Mouse (Mus musculus) hindbrain, embryonic 16.5 days (tissue): ENCODE data around the gene Qser1. TPM values are rescaled to one million over a fixed set of nuclear protein-coding genes. Genes with fewer than 3 reads are reported as not detected.
A peak's percentile ranks its signal among the peaks of the same experiment; 100 is the strongest.
"Not testable (repeated sequence)": the region's sequence is repeated elsewhere in the genome, so short reads cannot be mapped to it uniquely, and the experiment has no call there.

Experiments used
- ATAC-seq: fragments of 200-750 bp; cut with Nextera tagmentation; 2 replicates; pipeline ENCODE4 v1.8.0; 2017; ENCODE audit warnings: moderate TSS enrichment, moderate library complexity
- H3K27ac ChIP-seq: fragments of 300-500 bp; sonication (generic); 2 replicates; pipeline ENCODE4 v1.5.1; 2014; ENCODE audit warnings: low read depth, mild to moderate bottlenecking, control low read depth, low read length, moderate library complexity
- H3K27me3 ChIP-seq: fragments of 300-500 bp; sonication (generic); replicated peaks from 2 replicates; pipeline ENCODE4 v1.6.1; 2014; ENCODE audit warnings: low read length; ENCODE audit not compliant: control insufficient read depth, insufficient read depth
- H3K36me3 ChIP-seq: fragments of 300-500 bp; sonication (generic); 2 replicates; pipeline ENCODE4 v1.6.1; 2014; ENCODE audit warnings: mild to moderate bottlenecking, low read length, moderate library complexity, mixed read lengths; ENCODE audit not compliant: control insufficient read depth, insufficient read depth
- H3K4me1 ChIP-seq: fragments of 300-500 bp; sonication (generic); 2 replicates; pipeline ENCODE4 v1.6.1; 2014; ENCODE audit warnings: low read depth, low read length; ENCODE audit not compliant: control insufficient read depth, insufficient read depth
- H3K4me2 ChIP-seq: fragments of 300-500 bp; sonication (generic); 2 replicates; pipeline ENCODE4 v1.6.1; 2014; ENCODE audit warnings: mild to moderate bottlenecking, low read length, control low read depth, moderate library complexity
- H3K4me3 ChIP-seq: fragments of 300-500 bp; sonication (generic); 2 replicates; pipeline ENCODE4 v1.5.1; 2014; ENCODE audit warnings: mild to moderate bottlenecking, low read length, control low read depth, moderate library complexity
- H3K9ac ChIP-seq: fragments of 300-500 bp; sonication (generic); 2 replicates; pipeline ENCODE4 v1.6.1; 2014; ENCODE audit warnings: low read depth, mild to moderate bottlenecking, control low read depth, low read length, moderate library complexity
- H3K9me3 ChIP-seq: fragments of 300-500 bp; sonication (generic); 2 replicates; pipeline ENCODE4 v1.6.1; 2014; ENCODE audit warnings: mild to moderate bottlenecking, low read length, moderate library complexity; ENCODE audit not compliant: control insufficient read depth
- WGBS: fragments of 180-500 bp; shearing (Covaris S2); extraction: QIAGEN DNeasy Blood & Tissue Kit; methylation state at CpG from one replicate; pipeline ENCODE4 v1.1.7; 2014; 5-methylcytosine and 5-hydroxymethylcytosine counted together
- polyA plus RNA-seq: library from polyadenylated mRNA; unstranded; fragments of >200 nt; fragmentation: Nextera tagmentation; extraction: Ambion mirVana; gene quantifications from 2 replicates; pipeline ENCODE4 v1.2.1, GENCODE M21; 2015

The Qser1 gene
- polyA plus RNA-seq, 1 experiment from 2014 or later = 5.3 TPM

DNA sequence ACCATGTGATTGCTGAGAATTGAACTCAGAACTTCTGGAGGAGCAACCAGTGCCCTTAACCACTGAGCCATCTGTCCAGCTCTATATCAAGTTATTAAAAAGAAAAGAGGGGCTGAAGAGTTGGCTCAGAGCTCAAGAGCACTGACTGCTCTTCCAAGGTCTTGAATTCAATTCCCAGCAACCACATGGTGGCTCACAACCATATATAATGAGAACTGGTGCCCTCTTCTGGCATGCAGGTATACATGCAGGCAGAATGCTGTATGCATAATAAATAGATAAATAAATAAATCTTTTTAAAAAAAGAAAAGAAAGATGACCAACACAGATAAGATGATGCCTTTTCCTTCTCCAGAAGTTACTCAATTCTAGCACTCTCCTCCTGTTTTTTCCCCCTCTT, 24.4 kb upstream of the Qser1 start:
- Histone ChIP-seq H3K27ac (no peak overlapping the region), H3K9ac (no peak overlapping the region), H3K36me3 (no peaks in the 10 kb centered on the region), H3K4me3 (no peak overlapping the region), H3K4me1 (no peaks in the 10 kb centered on the region), H3K27me3 (no peaks in the 10 kb centered on the region), H3K4me2 (no peak overlapping the region), H3K9me3 (no peaks in the 10 kb centered on the region)
- no peak for ATAC-seq

DNA sequence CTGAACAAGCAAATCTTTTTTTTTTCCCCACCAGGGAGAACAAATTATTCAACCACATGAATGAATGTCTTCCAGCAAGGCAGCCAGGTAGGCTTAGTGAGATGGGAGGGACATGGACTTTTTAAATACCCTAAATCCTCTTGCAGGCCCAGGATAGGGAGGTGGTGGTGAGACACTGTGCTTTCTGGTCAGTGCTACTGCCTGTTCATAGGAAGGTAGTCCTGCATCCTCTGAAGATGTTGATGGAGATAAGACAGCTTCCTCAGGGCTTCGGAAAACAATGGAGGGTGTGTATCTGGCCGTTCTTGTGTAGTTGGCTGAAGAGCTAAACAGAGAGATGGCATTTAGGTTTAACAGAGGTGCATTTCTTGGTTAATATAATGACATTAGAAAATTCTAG, 15.9 kb upstream of the Qser1 start:
- Histone ChIP-seq H3K27ac (no peak overlapping the region), H3K9ac (no peak overlapping the region), H3K36me3 (no peaks in the 10 kb centered on the region), H3K4me2 (no peak overlapping the region), H3K4me1 (no peaks in the 10 kb centered on the region), H3K9me3 (no peaks in the 10 kb centered on the region), H3K4me3 (no peak overlapping the region), H3K27me3 (no peaks in the 10 kb centered on the region)
- ATAC-seq = no peak
- 83% methylated on average over 2 of the region's 2 CpGs for WGBS

GRCm38 (mm10) chr2:104826191-104826590, 9.6 kb upstream of the Qser1 start:
- Histone ChIP-seq H3K4me2 (no peak overlapping the region), H3K9me3 (no peaks in the 10 kb centered on the region), H3K27ac (no peak overlapping the region), H3K27me3 (no peaks in the 10 kb centered on the region), H3K9ac (no peak overlapping the region), H3K36me3 (no peaks in the 10 kb centered on the region), H3K4me1 (no peaks in the 10 kb centered on the region), H3K4me3 (no peak overlapping the region)
- 88% methylated on average over 4 of the region's 4 CpGs for WGBS
- no peak for ATAC-seq

DNA sequence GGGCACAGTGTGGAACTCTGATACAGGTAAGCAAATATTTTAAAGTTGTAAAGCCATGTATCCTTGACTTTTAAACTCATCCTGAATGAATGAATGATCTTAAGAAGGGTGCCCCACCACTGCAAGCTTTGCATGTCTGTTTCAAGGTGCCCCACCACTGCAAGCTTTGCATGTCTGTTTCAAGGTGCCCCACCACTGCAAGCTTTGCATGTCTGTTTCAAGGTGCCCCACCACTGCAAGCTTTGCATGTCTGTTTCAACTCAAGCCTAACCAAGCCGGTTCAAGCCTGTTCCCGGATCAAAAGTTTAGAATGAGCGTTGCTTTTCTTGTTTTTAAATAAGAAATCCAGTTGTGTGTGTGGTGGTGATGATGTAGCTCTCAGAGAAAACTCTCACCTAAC, 2.2 kb upstream of the Qser1 start:
- not testable (repeated sequence) for H3K27ac ChIP-seq, H3K27me3 ChIP-seq, H3K9ac ChIP-seq, H3K4me2 ChIP-seq, ATAC-seq, H3K4me3 ChIP-seq, H3K9me3 ChIP-seq, H3K36me3 ChIP-seq
- 92% methylated on average over 3 of the region's 3 CpGs for WGBS
- peaks cover 18% of the 10 kb centered on the region for H3K4me1 ChIP-seq

DNA sequence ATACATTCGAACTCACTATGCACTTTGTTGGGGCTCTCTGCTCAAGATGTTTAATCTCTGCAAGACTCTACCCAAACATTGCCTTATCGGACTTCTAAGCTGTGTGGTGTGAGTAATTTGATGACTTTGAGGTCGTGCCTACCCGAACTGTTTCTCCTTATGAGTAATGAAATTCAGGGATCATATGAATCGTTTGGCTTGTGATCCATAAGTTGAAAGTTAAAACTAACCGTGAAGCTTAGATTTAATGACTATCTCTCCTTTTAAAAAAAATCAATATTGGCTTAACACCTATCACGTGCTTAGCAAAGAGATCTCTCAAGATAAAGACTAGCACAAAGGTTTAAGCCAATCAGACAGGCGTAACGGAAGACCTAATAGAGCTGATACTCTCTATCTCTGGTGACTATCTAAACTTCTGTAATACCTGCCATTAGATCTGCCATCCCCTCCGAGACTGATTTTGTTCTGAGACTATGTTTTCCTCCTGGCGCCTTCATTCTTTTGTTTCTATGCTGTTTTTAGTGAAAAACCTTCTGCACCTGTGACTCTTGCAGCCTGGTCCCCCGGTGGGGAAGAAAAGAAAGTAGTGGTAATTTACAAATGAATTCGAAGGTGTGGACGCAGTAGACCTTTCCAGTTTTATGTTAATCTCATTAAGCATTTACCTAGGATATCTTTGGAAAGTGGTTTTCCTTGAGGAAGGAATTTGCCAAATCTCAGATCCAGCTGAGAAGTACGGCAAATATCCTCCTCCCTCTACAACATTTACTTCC, 1.2 kb upstream of the Qser1 start:
- Histone ChIP-seq H3K9me3 (no peaks in the 10 kb centered on the region), H3K4me3 (peak overlapping the region; percentile 71), H3K4me1 (peaks cover 18% of the 10 kb centered on the region), H3K27ac (peak overlapping the region; percentile 92), H3K36me3 (no peaks in the 10 kb centered on the region), H3K9ac (peak overlapping the region; percentile 85), H3K4me2 (peak overlapping the region; percentile 84), H3K27me3 (no peaks in the 10 kb centered on the region)
- WGBS = 2% methylated on average over 15 of the region's 15 CpGs
- ATAC-seq = 0 out of 2 replicates have a peak, but pooled peaks have one; percentile 0

DNA sequence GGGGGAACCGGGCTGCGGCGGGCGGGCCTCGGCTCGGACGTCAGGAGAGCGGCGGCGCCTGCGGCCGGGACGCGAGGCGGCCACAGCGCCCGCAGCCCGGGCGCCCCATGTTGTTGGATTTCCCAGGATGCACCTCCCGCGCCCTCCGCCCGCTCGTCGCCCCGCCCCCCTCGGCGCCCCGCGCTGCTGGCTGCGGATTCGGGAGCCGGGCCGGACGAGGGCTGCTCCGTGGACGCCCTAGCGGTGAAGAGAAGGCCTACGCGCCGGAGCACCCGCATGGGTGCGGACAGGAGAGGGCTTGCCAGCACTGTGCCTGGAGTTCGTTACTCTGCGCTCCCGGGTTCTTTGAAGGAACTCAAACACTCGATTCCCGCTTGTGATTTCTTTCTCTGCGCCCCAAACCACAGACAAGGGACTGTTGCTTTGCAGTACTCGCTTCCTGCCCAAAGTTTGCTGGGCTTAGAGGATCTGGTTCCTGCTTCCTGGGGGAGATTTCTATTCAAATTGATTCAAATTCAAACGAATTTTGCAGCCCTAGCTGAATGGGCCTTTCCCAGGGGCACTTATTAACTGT, 393 bp upstream of the Qser1 start:
- 0% methylated on average over 25 of the region's 51 CpGs for WGBS
- Histone ChIP-seq H3K9me3 (no peaks in the 10 kb centered on the region), H3K4me3 (peak overlapping the region; percentile 71), H3K4me1 (peaks cover 18% of the 10 kb centered on the region), H3K27ac (peak overlapping the region; percentile 92), H3K4me2 (peak overlapping the region; percentile 84), H3K27me3 (no peaks in the 10 kb centered on the region), H3K36me3 (no peaks in the 10 kb centered on the region), H3K9ac (peak overlapping the region; percentile 85)
- ATAC-seq = peak; percentile 96

DNA sequence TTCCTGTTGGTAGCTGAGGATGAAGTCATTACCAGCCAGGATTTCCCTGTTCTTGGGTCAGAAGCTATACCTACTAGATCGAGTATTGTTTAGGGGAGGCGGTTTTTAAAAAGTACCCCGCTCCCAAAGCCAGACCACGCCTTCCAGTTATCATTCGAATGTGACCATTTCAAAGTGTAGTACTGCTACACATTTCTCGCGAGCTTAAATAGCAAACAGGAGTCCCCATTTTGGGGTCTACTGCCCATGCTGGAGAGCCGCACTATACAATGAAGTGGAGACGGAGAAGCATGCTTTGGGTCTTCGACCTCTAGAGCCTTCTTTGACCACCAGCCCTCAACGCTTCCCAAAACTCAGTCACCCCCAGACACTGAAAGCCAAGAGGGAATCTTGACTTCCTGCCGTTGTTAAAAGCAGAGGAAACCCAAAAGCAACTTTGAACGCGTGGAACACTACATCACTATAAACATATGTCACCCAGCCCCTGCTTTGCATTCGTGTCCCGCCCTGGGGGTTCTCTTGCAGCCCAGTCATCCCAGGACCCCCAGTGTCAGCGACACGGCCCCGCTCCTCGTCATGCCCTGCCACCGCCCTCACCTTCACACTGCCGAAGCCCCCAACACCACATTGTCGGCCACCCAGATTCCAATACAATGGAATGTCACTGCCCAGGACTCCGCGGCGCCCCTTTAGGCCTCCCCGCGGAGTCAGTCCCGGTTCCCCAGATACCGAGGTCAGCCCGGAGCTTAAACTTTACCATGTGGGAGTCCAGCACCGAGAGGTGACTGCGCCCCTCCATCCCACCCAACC, 794 bp downstream of the Qser1 start:
- peak overlapping the region; percentile 92 for H3K27ac ChIP-seq
- H3K9ac ChIP-seq = peak overlapping the region; percentile 85
- H3K4me2 ChIP-seq = peak overlapping the region; percentile 84
- no peaks in the 10 kb centered on the region for H3K27me3 ChIP-seq
- H3K9me3 ChIP-seq = no peaks in the 10 kb centered on the region
- ATAC-seq = peak; percentile 38
- H3K36me3 ChIP-seq = no peaks in the 10 kb centered on the region
- H3K4me1 ChIP-seq = peaks cover 18% of the 10 kb centered on the region
- peak overlapping the region; percentile 71 for H3K4me3 ChIP-seq
- under 1% methylated on average over 33 of the region's 33 CpGs for WGBS

DNA sequence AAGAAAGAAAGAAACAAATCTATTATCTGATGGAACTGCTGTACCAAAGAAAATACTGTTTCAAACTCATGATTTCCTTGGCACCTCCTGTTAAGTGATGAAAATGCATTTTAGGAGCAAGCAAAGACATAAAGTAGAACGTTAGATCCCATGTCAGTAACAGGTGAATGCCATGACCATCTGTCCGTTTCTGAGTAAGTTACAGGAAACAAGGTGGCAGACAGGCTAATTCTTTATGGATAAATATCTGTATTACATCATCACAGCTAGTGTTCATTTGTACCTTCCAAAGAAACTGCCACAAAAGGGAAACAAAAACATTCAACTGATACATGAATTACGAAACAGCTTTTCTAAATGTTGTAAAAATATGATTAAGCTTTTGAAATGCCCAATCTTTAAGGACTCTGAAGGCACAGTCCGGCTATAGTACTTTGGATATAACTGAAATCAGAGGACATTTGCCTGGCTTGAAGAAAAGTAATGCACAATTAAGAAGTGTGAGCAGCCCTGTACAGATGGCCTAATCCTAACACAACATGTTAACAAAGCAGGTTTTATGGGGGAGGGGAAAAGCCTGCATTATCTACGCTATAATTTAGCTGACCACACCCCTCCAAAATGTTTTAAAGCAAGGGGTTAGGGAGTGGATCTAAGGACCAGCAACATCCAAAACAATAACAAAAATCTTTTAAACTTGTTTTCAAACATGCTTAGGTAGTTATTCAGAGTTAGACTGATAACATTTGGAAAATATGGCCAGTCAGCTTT, 2.2 kb downstream of the Qser1 start:
- Histone ChIP-seq H3K4me1 (peaks cover 18% of the 10 kb centered on the region), H3K4me3 (0 out of 2 replicates have a peak overlapping the region, but pooled peaks have one; percentile 2), H3K27ac (no peak overlapping the region), H3K27me3 (no peaks in the 10 kb centered on the region), H3K36me3 (no peaks in the 10 kb centered on the region; the same call in 1 of the 2 replicates), H3K9ac (0 out of 2 replicates have a peak overlapping the region, but pooled peaks have one; percentile 9), H3K9me3 (no peaks in the 10 kb centered on the region), H3K4me2 (peak overlapping the region; percentile 36)
- ATAC-seq = no peak
- WGBS = 51% methylated on average over 5 of the region's 5 CpGs
